Mouse (Mus musculus) urinary bladder, postnatal 25 days (tissue): ENCODE measurements at regions not wholly inside any gene's neighbourhood (a gene's known extent, or its start where the extent isn't known, plus 50 kb on each side); places are given as distances from the start of the nearest gene placed in this dataset.

Source experiments
- DNase-seq: peaks from one replicate; pipeline ENCODE4 v3.0.0; 2022; ENCODE audit warnings: low spot score

GRCm38 (mm10) chr3:149993199-149993598 lies 1002.8 kb upstream of the Adgrl2 start:
- DNase-seq = no peak

DNA sequence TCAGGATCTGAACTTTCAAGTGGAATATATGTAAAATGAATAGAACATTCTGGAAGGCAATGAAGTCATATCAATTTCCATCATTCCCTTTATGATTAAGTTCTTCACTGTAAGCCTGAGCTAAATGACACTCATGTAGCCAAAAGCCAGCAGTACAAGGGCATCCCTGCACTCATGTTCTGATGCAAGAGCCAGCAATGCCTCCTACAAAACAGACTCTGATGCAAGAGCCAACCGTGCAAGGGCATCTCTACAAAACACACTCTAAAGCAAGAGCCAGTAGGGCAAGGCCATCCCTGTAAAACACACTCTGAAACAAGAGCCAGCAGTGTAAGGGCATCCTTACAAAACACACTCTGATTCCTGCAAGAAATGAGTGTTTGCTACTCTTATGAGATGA lies 997.4 kb upstream of the Adgrl2 start:
- no peak for DNase-seq

- DNase-seq = no peak
These were observed 966.6 kb upstream of the Adgrl2 start for GRCm38 (mm10) chr3:149956993-149957392.

- no peak for DNase-seq
These were observed 945.8 kb upstream of the Adgrl2 start for GRCm38 (mm10) chr3:149936197-149936596.

DNA sequence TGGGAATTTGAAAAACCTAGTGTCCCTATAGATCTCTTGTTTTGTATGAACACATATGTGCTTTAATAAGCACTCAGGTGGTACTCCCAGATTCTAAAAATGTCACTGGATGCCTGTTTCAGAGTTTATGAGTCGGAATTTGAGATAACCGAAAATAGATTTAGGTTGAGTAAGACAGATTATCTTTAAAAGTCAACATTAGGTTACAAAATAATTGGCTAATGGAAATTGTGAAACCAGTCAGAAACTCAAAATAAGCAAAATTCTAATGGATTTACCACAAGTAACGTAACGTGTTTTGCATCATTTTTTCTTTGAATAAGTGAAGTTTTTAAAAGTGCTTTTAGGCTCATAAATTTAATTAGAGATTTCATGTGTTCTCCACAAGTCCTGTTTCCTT lies 944.5 kb upstream of the Adgrl2 start:
- no peak for DNase-seq

- DNase-seq = no peak
These were observed 938.4 kb upstream of the Adgrl2 start for GRCm38 (mm10) chr3:149928456-149929360.

GRCm38 (mm10) chr3:149920206-149920605 lies 929.9 kb upstream of the Adgrl2 start:
- no peak for DNase-seq

GRCm38 (mm10) chr3:149918201-149918600 lies 927.8 kb upstream of the Adgrl2 start:
- DNase-seq = no peak

- DNase-seq = no peak
These were observed 920.4 kb upstream of the Adgrl2 start for GRCm38 (mm10) chr3:149910721-149911120.

GRCm38 (mm10) chr3:149901783-149902182 lies 911.4 kb upstream of the Adgrl2 start:
- no peak for DNase-seq

DNA sequence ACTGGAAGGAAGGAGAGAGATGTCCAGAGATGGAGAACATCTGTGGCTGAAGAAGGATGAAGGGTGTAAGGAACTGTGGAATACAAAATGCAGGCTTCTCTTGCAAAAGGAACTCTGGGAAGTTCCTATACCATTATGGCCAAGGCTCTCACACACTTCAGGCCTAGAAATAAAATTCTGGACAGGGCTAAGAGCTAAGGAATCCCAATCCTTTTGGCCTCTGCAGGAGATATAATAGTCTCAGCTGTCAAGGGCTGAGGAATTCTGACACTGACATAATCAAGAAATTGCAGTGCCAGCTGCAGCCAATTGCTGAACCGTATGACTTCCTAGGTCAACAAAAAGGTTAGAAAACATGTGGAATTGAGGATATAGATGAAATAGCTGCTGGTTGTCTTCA lies 886.2 kb upstream of the Adgrl2 start:
- DNase-seq = no peak

GRCm38 (mm10) chr3:149865945-149866344 lies 875.6 kb upstream of the Adgrl2 start:
- DNase-seq = no peak

- no peak for DNase-seq
These were observed 856.7 kb upstream of the Adgrl2 start for GRCm38 (mm10) chr3:149846941-149847539.

DNA sequence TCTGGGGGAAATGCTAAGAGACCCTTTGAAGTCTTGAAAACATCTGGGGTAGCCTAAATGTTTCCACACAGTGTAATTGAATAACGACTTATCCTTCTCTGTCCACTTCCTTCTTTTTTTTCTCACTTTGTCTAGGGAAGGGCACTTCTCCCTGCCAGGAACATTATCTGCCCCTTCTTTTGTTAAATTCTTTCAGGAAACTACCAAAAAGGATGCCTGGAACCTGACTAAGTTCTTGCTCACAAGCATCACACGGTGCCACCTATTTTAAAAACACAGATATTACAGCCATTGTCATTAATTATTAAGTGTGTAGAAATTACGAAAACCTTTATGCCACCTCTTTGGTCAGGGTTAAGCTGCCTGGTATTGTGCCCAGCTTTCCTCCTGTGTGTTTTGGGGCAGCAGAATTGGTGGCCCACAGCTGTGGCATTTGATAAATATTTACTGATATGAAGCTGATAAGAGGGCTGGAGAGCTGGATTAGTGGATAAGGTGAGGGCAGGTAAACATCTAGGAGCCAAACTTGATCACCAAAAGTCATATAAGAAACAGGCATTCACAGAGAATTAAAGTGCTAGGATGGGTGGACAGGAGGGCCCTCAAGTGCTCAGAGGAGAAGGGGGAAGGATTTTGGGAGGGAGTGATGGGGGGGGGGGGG lies 855.6 kb upstream of the Adgrl2 start:
- DNase-seq = no peak

DNA sequence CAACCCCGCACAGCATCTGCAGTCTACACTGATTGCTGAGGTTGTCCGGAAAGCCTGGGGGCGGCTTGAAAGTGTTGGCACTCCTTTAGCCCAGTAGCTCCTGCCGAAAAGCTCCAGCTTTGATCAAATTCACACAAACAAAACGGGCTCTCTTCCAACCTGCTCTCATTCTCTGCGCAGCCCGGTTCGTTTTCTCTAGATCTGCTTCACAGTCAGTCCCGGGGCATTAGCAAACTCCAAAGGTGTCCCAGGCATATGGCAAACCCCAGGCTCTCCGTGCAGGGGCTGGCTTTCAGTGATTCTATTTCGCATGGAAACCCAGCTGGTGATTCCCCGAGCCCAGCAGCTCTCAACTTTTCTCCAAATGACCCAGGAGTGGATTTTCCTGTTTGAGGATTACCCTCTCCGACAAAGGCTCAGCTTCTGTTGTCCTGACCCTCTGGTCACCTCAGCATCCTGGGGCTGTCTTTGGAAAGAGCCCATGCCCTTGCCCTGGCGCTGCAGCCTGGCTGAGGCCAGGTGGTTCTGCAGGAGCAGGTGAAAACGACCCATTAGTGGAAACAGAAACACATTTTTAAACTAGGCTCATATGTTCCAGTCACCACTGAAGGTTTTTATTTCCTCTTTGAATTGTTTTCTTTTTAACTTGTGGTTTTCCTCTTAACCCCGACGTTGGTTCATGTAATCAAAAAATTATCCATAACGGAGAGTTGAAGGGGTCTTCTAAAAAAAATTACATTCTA lies 854.9 kb upstream of the Adgrl2 start:
- DNase-seq = no peak

DNA sequence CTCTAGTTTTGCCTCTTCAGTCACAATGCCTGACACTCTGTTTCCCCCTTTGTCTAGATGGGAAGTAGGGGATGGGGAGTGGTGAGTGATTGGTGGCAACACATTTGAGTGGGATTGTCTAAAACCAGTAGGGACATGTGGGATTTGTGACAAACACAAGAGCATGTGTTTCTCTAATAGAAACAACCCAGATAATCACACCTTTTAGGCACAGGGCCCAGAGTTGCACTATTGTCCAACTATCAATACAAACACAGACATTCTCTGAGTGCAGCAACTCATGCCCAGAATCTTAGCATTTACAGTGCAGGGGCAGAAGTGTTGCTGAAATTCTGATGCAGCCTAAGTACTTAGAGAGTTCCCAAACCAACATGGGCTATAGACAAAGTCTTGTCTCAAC lies 847.6 kb upstream of the Adgrl2 start:
- no peak for DNase-seq

GRCm38 (mm10) chr3:149836467-149837233 lies 846.3 kb upstream of the Adgrl2 start:
- DNase-seq = no peak

GRCm38 (mm10) chr3:149827181-149827580 lies 836.8 kb upstream of the Adgrl2 start:
- DNase-seq = no peak

GRCm38 (mm10) chr3:149826757-149827156 lies 836.4 kb upstream of the Adgrl2 start:
- DNase-seq = no peak

DNA sequence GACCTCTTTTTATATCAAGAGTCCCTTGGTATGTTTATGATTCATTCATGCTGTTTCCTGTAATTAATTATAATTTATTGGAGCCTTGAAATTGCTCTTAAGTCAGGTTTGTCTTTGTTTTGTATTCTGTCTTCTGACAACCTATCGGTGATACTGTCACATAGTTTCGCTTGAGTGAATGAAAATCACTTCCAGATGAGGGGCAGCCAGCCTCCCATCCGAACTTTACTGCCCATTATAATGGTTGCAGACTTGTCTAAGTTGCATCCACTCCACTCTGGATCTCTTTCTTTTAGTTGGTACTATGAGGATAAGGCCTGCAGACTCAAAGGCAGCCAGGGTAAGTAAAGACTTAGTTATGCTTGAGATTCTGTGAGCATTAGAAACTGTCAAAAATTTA lies 830.3 kb upstream of the Adgrl2 start:
- no peak for DNase-seq

DNA sequence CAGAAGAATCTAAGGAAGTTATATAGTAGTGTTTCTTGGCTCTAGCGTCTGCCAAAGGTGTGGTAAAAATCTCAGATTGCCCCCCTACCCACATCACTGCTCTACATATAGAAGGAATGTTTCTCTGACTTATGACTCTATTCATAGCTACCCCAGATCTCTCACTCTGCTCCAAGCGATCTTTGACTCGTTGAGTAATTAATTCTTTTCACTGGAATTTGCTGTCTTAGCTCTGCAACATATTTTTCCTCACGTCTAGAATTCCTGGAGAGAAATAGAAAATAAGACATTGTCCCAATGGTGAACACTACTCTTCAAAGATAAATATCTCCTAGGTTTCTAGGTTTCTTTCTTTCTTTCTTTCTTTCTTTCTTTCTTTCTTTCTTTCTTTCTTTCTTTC lies 829.5 kb upstream of the Adgrl2 start:
- DNase-seq = no peak

GRCm38 (mm10) chr3:149819081-149819480 lies 828.7 kb upstream of the Adgrl2 start:
- DNase-seq = no peak
